Mouse (Mus musculus) gastrocnemius, adult 2 months (tissue): ENCODE measurements around the gene Gm3476. TPM values are rescaled to one million over a fixed set of nuclear protein-coding genes. Genes with fewer than 3 reads are reported as not detected.
"Not testable (repeated sequence)": the region's sequence is repeated elsewhere in the genome, so short reads cannot be mapped to it uniquely, and the experiment has no call there.

ENCODE experiments used
- DNase-seq: peaks from one replicate; pipeline ENCODE4 v3.0.0; 2022
- H3K27ac ChIP-seq: fragments of 200-600 bp; 2 replicates; pipeline ENCODE4 v1.8.1; 2022; ENCODE audit warnings: mild to moderate bottlenecking
- H3K4me3 ChIP-seq: fragments of 200-600 bp; 2 replicates; pipeline ENCODE4 v1.8.1; 2022; ENCODE audit warnings: mild to moderate bottlenecking, moderate library complexity
- CTCF ChIP-seq: fragments of 200-600 bp; IDR thresholded peaks from 2 replicates; pipeline ENCODE4 v1.8.1; 2022; ENCODE audit warnings: antibody characterized with exemption, mild to moderate bottlenecking, moderate library complexity
- intact Hi-C: fragments of 180-260 bp; cut with DNase I; formaldehyde crosslinking; loops from one replicate; pipeline ENCODE4 v1.15.1; 2025
- long read RNA-seq, 2 experiments: library from polyadenylated mRNA; stranded (forward); transcript quantifications; one replicate each; pipeline ENCODE4 v2.0.0; 2021
- total RNA-seq, 2 experiments: library from RNA; stranded (reverse); gene quantifications; 2 replicates each; pipeline ENCODE4 v1.2.3; 2021

Gene Gm3476
- not detected for total RNA-seq
- long read RNA-seq, experiment 1: 0 reads
- long read RNA-seq, experiment 2: 0 reads

- intact Hi-C loops, H3K4me3 ChIP-seq, H3K27ac ChIP-seq, DNase-seq: not testable (repeated sequence)
Observed at GRCm38 (mm10) chr14:6125707-6126106, at the start of gene Gm3476. Gm3476 (minus strand) TSS chr14:6125807.

GRCm38 (mm10) chr14:6163538-6163937, 37.9 kb upstream of the Gm3476 start:
- H3K4me3 ChIP-seq, DNase-seq, intact Hi-C loops, H3K27ac ChIP-seq: not testable (repeated sequence)

- intact Hi-C loops, DNase-seq, H3K4me3 ChIP-seq, H3K27ac ChIP-seq: not testable (repeated sequence)
Observed at GRCm38 (mm10) chr14:6161085-6161484, 35.5 kb upstream of the Gm3476 start.

- intact Hi-C loops, H3K27ac ChIP-seq: not testable (repeated sequence)
- peak; percentile 42 for TF ChIP-seq CTCF
- peak within 1 kb of the TSS; percentile 53 for H3K4me3 ChIP-seq
- DNase-seq: peak; percentile 41
Observed at GRCm38 (mm10) chr14:6108272-6108925, 17.2 kb downstream of the Gm3476 start, which contains the start of gene Gm3468. Gm3468 (minus strand) TSS chr14:6108665.

GRCm38 (mm10) chr14:6107500-6107899, 18.1 kb downstream of the Gm3476 start:
- intact Hi-C loops: not testable (repeated sequence)

GRCm38 (mm10) chr14:6093842-6094241, 31.8 kb downstream of the Gm3476 start, which contains the start of gene Gm8206:
Gm8206 (minus strand) TSS chr14:6093942.
- not testable (repeated sequence) for DNase-seq

More at GRCm38 (mm10) chr14:6107500-6107899, 18.1 kb downstream of the Gm3476 start:
- DNase-seq, H3K27ac ChIP-seq: not testable (repeated sequence)
- H3K4me3 ChIP-seq: peak overlapping the region; percentile 53; the same call in 1 of the 2 replicates
- peak; percentile 12; the same call in 1 of the 2 replicates for TF ChIP-seq CTCF

GRCm38 (mm10) chr14:6058167-6058566, 67.4 kb downstream of the Gm3476 start, which contains the start of gene Gm6337:
Gm6337 (minus strand) TSS chr14:6058267.
- H3K27ac ChIP-seq, H3K4me3 ChIP-seq, intact Hi-C loops, DNase-seq: not testable (repeated sequence)

More at GRCm38 (mm10) chr14:6093842-6094241, 31.8 kb downstream of the Gm3476 start, which contains the start of gene Gm8206:
- H3K27ac ChIP-seq, intact Hi-C loops, H3K4me3 ChIP-seq: not testable (repeated sequence)

Other genes starting within 250 kb of the Gm3476 start
- under 1 TPM in 1 of 2 experiments, not detected in 1; 0.31 TPM for gene Gm8237, start 245.4 kb downstream of the Gm3476 start, total RNA-seq
- under 1 TPM in 1 of 2 experiments, not detected in 1; 0.20 TPM for gene Gm3248, start 164.1 kb downstream of the Gm3476 start, total RNA-seq
- not detected for gene Gm3453, start 146.7 kb downstream of the Gm3476 start, total RNA-seq
- not detected for gene Gm6337, start 67.5 kb downstream of the Gm3476 start, total RNA-seq
- under 1 TPM in 1 of 2 experiments, not detected in 1; 0.53 TPM for gene Gm8206, start 31.9 kb downstream of the Gm3476 start, total RNA-seq
- not detected for gene Gm3468, start 17.1 kb downstream of the Gm3476 start, total RNA-seq
- under 1 TPM in 1 of 2 experiments, not detected in 1; 0.14 TPM for gene Gm21560, start 93.5 kb upstream of the Gm3476 start, total RNA-seq
- gene Gm3411, start 161.4 kb upstream of the Gm3476 start, total RNA-seq: not detected
- gene Gm21103, start 179.0 kb upstream of the Gm3476 start, total RNA-seq: not detected
- not detected for gene Gm3618, start 217.9 kb upstream of the Gm3476 start, total RNA-seq